Mouse (Mus musculus): ENCODE measurements around the gene Cacng8. TPM values are rescaled to one million over a fixed set of nuclear protein-coding genes. Genes with fewer than 3 reads are reported as not detected.

The Cacng8 gene
- not detected for polyA plus RNA-seq (2017; shearing (Covaris generic))

DNA sequence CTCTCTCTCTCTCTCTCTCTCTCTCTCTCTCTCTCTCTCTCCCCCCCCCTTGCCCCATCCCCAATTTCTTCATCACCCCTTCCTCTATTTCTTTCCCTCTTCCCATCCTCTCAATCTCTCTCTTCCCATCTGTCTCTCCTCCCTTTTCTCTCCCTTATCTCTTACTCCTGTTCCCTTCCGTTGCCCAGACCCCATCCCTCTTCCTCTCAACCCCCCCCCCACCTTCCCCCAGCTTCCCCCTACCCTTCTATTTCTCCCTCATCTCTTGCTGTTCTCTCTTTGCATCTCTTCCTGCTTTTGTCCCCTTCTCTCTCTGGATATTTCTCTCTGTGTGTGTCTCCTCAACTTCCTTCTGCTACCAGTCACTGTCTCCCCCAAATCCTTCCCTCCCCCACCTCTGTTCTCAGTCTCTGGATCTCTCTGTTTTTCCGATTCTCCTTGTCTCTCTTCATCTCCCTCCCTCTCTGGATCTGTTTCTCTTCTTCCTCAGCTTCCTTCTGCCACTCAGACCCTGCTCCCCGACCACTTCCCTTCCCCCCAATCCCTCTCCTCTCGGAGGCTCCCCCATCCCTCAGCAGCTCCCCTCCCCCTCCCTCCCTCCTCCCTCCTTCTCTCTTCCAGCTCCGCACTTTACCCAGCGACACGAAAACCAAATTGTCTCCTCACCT is at the start of gene Cacng8:
Cacng8 (plus strand) TSS at position 271 of the 668 bp plus-strand sequence.

DNA sequence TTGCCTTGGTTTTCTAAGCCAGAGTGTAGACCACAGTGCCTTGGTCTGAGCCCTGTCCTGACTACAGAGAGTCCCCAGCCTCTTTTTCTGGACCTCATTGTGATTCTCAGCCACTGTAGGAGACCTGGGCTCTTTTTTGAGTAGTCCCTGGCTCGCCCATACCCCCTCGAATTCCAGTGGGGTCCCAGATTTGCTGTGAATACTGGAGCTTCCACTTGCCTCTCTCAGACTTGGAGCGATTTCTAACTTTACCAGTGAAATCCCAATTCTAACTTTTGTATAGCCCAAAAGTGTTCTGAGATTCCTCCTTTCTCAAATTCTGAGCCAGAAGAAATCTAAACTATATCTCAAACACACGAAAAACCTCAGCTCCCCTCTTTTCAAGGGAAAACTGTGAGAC is 33.4 kb downstream of the Cacng8 start, which contains the start of gene Cacng6:
Cacng6 (plus strand) TSS at position 301 of the 400 bp plus-strand sequence.

Other genes starting within 250 kb of the Cacng8 start
- gene AU018091, start 221.5 kb upstream of the Cacng8 start, polyA plus RNA-seq (2017; shearing (Covaris generic)) = not detected
- gene Nlrp12, start 140.9 kb upstream of the Cacng8 start, polyA plus RNA-seq (2017; shearing (Covaris generic)) = not detected
- gene Myadm, start 101.6 kb upstream of the Cacng8 start, polyA plus RNA-seq (2017; shearing (Covaris generic)) = 12.0 TPM
- gene Prkcg, start 101.5 kb upstream of the Cacng8 start, polyA plus RNA-seq (2017; shearing (Covaris generic)) = 0.24 TPM
- not detected for gene Cacng7, start 57.7 kb upstream of the Cacng8 start, polyA plus RNA-seq (2017; shearing (Covaris generic))
- gene Cacng6, start 33.5 kb downstream of the Cacng8 start, polyA plus RNA-seq (2017; shearing (Covaris generic)) = not detected
- not detected for gene Tarm1, start 111.9 kb downstream of the Cacng8 start, polyA plus RNA-seq (2017; shearing (Covaris generic))
- not detected for gene Oscar, start 225.5 kb downstream of the Cacng8 start, polyA plus RNA-seq (2017; shearing (Covaris generic))
- gene Ndufa3, start 226.7 kb downstream of the Cacng8 start, polyA plus RNA-seq (2017; shearing (Covaris generic)) = 501 TPM
- 51.7 TPM for gene Tfpt, start 239.2 kb downstream of the Cacng8 start, polyA plus RNA-seq (2017; shearing (Covaris generic))
- gene Prpf31, start 239.3 kb downstream of the Cacng8 start, polyA plus RNA-seq (2017; shearing (Covaris generic)) = 96.5 TPM